Mouse (Mus musculus) cerebellum, adult 8-10 months (tissue): ENCODE results near the gene Lcor.

Experiments
- DNase-seq: peaks from one replicate; pipeline ENCODE4 v3.0.0; 2022

Lcor gene

DNA sequence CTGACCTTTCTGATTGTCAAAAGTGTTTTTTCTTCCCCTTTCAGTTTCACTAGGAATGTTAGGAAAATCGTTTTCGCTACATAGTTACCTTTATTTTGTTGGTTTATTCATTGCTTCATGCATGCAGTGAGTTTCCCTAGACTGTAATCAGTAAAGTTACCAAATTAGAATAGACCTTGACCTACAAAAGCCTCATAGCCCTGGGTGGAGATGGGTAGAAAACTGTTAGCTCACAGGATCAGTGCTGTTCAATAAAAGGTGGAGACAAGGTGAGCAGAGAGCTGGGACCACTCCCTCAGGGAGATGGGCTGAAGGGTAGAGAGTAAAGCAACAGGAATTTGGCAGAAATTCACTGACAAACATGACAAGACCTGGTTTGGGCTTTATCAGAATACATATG, 91.3 kb downstream of the Lcor start:
- DNase-seq, result no peak

DNA sequence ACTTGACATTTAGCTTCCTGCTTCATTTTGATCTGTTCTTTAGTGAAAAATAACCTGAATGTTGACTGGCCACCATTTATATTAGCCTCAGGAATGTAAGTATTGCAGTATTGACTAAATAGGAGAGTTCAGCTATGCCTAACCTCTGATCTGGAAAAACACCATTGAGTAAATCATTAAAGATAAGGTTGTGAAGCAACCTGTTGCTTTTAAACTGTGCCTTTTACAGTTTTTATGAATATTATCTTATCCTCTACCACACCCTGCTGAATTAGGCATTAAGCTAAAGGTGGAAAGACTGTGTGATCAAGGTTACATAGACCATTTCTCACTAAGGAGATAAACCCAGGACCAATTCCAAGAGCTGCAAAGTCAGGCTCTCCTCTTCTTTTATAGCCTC, 95.1 kb downstream of the Lcor start:
- no peak for DNase-seq

DNA sequence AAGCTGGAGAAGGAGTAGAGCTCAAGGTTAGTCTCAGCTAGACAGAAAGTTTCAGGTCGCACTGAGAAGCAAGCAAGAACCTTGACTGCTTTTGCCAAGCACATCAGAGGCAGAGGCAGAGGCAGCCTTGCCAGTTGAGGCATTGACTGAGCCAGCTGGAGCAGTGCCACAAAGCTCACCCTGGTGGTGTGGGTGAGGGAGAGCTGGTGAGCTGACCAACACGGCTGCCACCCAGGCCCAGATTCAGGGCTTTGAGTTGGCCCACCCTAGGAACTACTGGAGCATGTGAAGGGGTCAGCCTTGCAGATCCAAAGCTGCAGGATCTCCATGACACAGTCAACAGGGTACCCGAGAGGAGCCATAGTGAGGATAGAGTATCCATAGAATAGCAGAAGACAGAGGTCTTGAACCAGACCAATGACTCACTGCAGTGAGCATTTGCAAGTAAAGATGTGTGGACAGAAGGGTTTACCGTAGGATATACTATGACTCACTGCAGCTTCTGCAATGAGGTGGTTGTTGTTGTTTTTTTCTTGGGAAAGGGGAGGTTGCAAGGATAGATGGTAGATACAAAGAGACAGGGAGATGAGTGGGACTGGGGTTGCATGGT, 97.0 kb downstream of the Lcor start:
- DNase-seq, result no peak

DNA sequence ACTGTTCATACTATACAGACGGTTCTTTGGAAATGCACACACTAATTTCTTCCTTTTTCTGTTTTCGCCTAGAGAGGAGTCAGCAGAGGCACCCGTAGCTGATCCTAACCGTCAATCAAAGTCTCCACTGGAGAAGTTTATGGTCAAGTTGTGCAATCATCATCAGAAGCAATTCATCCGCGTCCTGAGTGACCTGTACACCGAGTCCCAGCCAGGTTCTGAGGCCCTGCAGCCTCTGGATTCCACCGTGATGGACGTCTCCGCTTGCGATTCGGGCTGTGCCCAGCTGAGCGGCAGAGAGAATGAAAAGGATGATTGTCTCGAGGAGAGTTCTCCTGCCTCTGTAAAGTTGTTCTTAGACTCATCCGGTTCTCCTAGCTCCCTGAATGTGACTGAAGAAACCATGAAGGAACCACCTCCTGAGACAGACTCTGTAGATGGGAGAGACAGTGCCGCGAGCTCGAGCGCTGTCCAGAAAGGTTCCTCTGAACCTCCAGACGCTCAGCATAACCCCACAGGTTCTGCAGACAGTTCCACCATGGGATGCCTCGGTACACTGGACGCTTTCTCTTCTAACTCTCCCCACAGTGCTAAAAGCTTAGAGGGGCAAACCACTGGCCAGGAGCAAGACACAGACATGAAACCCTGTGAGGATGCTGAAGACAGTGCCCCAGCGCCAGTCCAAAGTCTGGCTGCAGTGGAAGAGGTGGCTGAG, 99.4 kb downstream of the Lcor start, which contains the start of gene Gm340:
Gene Gm340 (plus strand): TSS at position 665 of the 715 bp plus-strand sequence.
- no peak for DNase-seq

GRCm38 (mm10) chr19:41582918-41583514, 100.6 kb downstream of the Lcor start:
- DNase-seq, result no peak

DNA sequence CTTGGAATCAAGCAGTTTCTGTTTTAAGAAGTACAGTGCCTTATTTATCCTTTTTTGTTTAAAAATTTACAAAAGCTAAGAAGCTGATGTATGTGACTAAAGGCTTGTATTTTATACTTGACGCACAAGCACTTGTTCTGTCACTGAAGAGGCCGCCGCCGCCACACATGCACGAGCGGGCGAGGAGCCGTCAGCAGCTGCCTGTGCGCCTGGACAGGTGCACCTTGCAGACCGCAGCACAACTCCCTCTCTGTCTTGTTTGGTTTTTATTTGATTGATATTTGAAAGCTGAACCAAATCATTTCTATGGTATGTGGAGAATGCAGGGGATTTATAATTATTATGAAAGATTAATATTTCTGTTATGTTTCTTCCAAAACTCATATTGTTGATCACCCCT, 104.3 kb downstream of the Lcor start:
- no peak for DNase-seq

DNA sequence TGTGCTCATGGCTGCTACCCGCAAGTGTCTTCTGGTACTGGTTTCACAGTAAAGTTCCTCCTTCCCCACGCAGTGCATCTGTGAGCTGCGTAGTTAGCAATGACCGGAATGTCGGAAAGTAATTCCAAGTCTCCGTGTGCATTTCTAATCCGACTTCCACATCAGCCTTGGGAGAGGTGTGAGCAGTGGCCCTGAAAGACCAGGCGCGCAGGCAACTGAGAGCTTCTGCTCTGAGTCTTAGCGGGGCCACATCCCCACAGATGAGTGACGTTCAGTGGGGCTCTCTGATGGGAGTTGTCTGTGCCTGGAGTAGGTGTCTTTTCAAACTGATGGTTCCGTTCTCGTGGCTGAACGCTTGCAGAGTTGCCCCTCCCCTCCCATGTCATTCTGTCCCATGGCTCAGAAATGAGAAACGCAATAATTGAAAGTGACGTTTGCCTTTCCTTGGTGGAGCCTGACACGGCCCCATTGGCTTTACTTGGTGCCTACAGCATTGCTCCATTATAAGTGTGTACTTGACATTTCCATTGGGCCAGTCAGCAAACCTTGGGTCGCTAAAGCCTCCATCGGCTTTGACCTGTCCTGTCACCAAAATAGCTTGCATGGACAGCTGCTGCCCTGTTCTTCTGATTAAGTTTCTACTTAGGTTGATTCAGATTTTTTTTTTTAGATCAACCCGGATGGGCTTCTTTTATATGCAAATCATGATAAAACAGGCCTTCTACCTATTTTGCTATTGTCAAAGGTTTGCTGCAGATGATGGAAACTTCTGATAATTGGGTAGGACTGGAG, 105.2 kb downstream of the Lcor start:
- DNase-seq, result no peak

- DNase-seq, result no peak
Measured at GRCm38 (mm10) chr19:41589026-41589425, 106.6 kb downstream of the Lcor start.

DNA sequence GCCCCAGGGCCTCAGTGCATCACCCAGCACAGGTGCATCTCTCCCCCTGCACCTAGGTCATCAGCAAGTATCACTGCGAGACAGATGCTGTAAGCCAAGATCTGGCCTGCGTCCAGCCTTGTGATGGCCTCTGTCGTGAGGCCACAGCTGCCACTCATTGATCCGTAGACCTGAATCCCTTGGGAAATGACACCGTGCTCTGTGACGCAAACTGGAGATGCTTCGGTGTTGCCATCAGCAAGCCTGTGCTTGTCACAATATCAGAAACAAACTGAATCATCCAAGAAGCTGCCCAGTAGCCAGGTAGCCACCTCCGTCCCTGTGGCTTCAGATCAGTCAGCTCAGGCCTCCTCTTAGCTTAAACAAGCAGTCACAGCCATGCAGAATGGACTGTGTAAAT, 107.2 kb downstream of the Lcor start:
- DNase-seq, result no peak

- DNase-seq, result no peak
Measured at GRCm38 (mm10) chr19:41591808-41592207, 109.4 kb downstream of the Lcor start.

DNA sequence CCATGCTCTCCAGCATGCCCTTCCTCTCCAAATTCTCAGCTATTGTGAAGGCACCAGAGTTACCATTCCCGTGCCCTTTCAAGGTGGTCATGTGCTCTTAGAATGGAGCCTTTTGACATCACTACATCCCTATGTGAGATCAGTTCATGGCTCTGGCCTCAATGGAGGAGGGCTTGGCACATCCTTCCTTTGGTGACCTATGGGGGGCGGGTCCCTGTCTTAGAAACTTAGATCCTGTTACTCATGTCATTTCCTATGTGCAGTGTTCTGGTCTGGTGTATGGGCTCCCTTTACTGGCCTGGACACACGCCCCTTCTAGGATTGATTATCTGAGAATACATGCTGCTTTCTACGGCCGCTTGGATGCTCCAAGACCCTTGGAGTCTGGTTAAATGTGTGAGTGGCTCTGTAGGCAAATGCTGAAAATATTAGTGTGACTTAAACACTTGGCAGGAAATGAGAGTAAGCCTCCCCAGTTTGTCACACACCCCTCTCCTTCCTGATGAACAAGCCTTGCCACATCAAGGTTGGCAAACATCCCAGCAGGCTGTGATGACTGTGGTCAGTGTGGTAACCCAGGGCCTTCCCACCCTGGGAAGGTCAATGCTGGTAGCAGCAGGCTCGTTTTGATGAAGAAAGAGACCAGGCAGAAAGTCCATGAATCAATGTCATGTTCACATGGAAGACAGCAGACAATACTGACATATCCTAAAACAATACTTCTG, 114.9 kb downstream of the Lcor start:
- no peak for DNase-seq

GRCm38 (mm10) chr19:41600647-41601046, 118.2 kb downstream of the Lcor start:
- DNase-seq, result no peak

- DNase-seq, result no peak
Measured at GRCm38 (mm10) chr19:41606208-41606987, 124.0 kb downstream of the Lcor start.

DNA sequence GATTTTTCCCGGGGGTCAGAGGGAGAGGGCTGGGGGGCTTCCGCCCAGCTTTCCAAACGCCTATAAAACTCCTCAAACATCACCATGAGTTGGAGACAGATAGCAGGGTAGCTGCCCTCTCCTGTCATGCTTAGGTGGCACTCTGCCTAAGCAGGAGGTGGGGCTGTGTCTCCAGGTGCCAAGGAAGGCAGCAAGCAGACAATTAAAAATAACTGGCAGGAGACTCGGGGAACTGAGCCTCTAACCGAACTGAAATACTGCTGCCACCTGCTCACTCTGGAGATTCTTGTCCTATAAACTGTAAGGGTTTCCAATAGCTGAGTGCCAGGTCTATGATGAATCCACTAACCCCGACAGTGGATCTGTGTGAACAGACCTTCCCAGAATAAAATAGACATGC, 129.2 kb downstream of the Lcor start:
- DNase-seq, result no peak
